ENCODE assay signal across 8 mouse cellular contexts in genomic region chr11:102309821-102310617, GRCm38 (mm10). TPM values are rescaled to one million over a fixed set of nuclear protein-coding genes. Genes with fewer than 3 reads are reported as not detected.
DNase-seq lines count a peak whose midpoint lies in the region; ATAC-seq and TF ChIP-seq lines count a peak whose summit lies in the region.

No protein-coding gene starts in this region.

- WGBS in lung, embryonic 14.5 days, result 83% methylated on average over 22 of the region's 22 CpGs
- 79% methylated on average over 22 of the region's 22 CpGs for WGBS in lung, adult 2 months
- WGBS in intestine, postnatal 0 days, result 74% methylated on average over 22 of the region's 22 CpGs

- peak overlapping the region; percentile 72; the same call in 1 of the 2 replicates for H3K27ac ChIP-seq in lung, embryonic 14.5 days (ENCODE audit: low read depth)
- H3K27ac ChIP-seq in intestine, postnatal 0 days (ENCODE audit: low read depth, low read length), result peak overlapping the region; percentile 62; the same call in 1 of the 2 replicates

- no peak for ATAC-seq in lung, embryonic 14.5 days (ENCODE audit: insufficient read depth)
- no peak for ATAC-seq in intestine, postnatal 0 days

- no peaks in the 10 kb centered on the region for H3K27me3 ChIP-seq in lung, embryonic 14.5 days (ENCODE audit: insufficient read depth, low read length)
- no peaks in the 10 kb centered on the region for H3K27me3 ChIP-seq in intestine, postnatal 0 days (replicated peaks; ENCODE audit: control insufficient read depth, insufficient read depth, low read length)
- H3K27me3 ChIP-seq in splenic B cell, adult 2 months (ENCODE audit: control insufficient read depth, insufficient read depth, low read length, poor library complexity, severe bottlenecking), result no peaks in the 10 kb centered on the region

- H3K36me3 ChIP-seq in lung, embryonic 14.5 days (ENCODE audit: insufficient read depth), result peaks cover 86% of the 10 kb centered on the region
- H3K36me3 ChIP-seq in intestine, postnatal 0 days (ENCODE audit: control insufficient read depth, insufficient read depth), result peaks cover 62% of the 10 kb centered on the region
- H3K36me3 ChIP-seq in splenic B cell, adult 2 months (ENCODE audit: control insufficient read depth, insufficient read depth, low read length, poor library complexity, severe bottlenecking), result peaks cover 25% of the 10 kb centered on the region

- peak overlapping the region; percentile 27 for H3K9ac ChIP-seq in lung, embryonic 14.5 days
- 0 out of 2 replicates have a peak overlapping the region, but pooled peaks have one; percentile 34 for H3K9ac ChIP-seq in intestine, postnatal 0 days (ENCODE audit: low read depth, low read length)

- no peak for TF ChIP-seq POLR2A in lung, adult 2 months (IDR thresholded peaks at IDR 0.05; ENCODE audit: borderline replicate concordance, extremely low read depth, low read depth, low read length)

- peak overlapping the region; percentile 62 for H3K4me2 ChIP-seq in lung, embryonic 14.5 days
- H3K4me2 ChIP-seq in intestine, postnatal 0 days (replicated peaks; ENCODE audit: low read depth), result peak overlapping the region; percentile 75

- peak overlapping the region; percentile 37 for H3K4me3 ChIP-seq in lung, embryonic 14.5 days (ENCODE audit: low read depth, low read length)
- no peak overlapping the region for H3K4me3 ChIP-seq in lung, adult 2 months (replicated peaks; ENCODE audit: extremely low read depth, low read depth, low read length)
- peak overlapping the region; percentile 39 for H3K4me3 ChIP-seq in intestine, postnatal 0 days (ENCODE audit: low read depth, low read length)

- 0 out of 2 replicates have a peak, but pooled peaks cover 5% of the 10 kb centered on the region for H3K4me1 ChIP-seq in lung, embryonic 14.5 days (ENCODE audit: insufficient read depth)
- H3K4me1 ChIP-seq in lung, adult 2 months (ENCODE audit: control insufficient read depth, insufficient read depth, low read length), result peaks cover 17% of the 10 kb centered on the region
- no peaks in the 10 kb centered on the region; the same call in 1 of the 2 replicates for H3K4me1 ChIP-seq in intestine, postnatal 0 days (replicated peaks; ENCODE audit: control insufficient read depth, insufficient read depth, low read length)

- TF ChIP-seq CTCF in lung, embryonic 14.5 days (IDR thresholded peaks at IDR 0.05; ENCODE audit: low read depth), result no peak; the same call in 1 of the 2 replicates
- no peak for TF ChIP-seq CTCF in lung, adult 2 months (IDR thresholded peaks at IDR 0.05; ENCODE audit: insufficient read depth, low read length)
- TF ChIP-seq CTCF in intestine, postnatal 0 days (IDR thresholded peaks at IDR 0.05; ENCODE audit: low read depth), result peak; percentile 31; the same call in 1 of the 2 replicates

- no peaks in the 10 kb centered on the region for H3K9me3 ChIP-seq in lung, embryonic 14.5 days (ENCODE audit: low read depth, low read length)
- H3K9me3 ChIP-seq in intestine, postnatal 0 days (ENCODE audit: control insufficient read depth), result no peaks in the 10 kb centered on the region

- DNase-seq in adrenal gland, adult (ENCODE audit: inconsistent age in 2 of 2, low spot score in 1 of 2), result peak; percentile 69 to 82
- no peak for DNase-seq in adrenal gland, adult 18-20 months (ENCODE audit: low spot score in 2 of 2)
- DNase-seq in lung, embryonic 14.5 days, result no peak
- DNase-seq in lung, adult 2 months, result no peak
- DNase-seq in splenic B cell, adult 2 months (ENCODE audit: low read depth, low spot score), result peak; percentile 29
- DNase-seq in frontal cortex, postnatal 10 days (ENCODE audit: low spot score in 2 of 2), result no peak
- no peak for DNase-seq in embryo, embryonic 11 days

RNA-seq across cellular contexts. Expression of gene Ubtf, which starts 9.5 kb away (rescaled TPM):
- total RNA-seq in adrenal gland, adult 18-20 months (2021), result 100 to 1,000 TPM in 1 of 2 experiments, 10 to 100 TPM in 1; 93.7 to 117 TPM
- polyA plus RNA-seq in lung, embryonic 14.5 days (2014; fragmentation: Nextera tagmentation; extraction: Ambion mirVana), result 86.0 and 93.8 TPM in 2 replicates
- 23.9 and 27.7 TPM in 2 replicates for polyA plus RNA-seq in lung, adult 2 months (2012; rRNA removed)
- 39.6 and 41.9 TPM in 2 replicates for polyA plus RNA-seq in intestine, postnatal 0 days (2015; fragmentation: Nextera tagmentation; extraction: Ambion mirVana)

RNA-seq across cellular contexts. Expression of gene Atxn7l3, which starts 13.6 kb away (rescaled TPM):
- total RNA-seq in adrenal gland, adult 18-20 months (2021), result 10 to 100 TPM; 44.3 to 53.4 TPM
- polyA plus RNA-seq in lung, embryonic 14.5 days (2014; fragmentation: Nextera tagmentation; extraction: Ambion mirVana), result 17.4 TPM in 2 replicates
- 33.1 and 38.8 TPM in 2 replicates for polyA plus RNA-seq in lung, adult 2 months (2012; rRNA removed)
- 8.6 and 10.5 TPM in 2 replicates for polyA plus RNA-seq in intestine, postnatal 0 days (2015; fragmentation: Nextera tagmentation; extraction: Ambion mirVana)

RNA-seq across cellular contexts. Expression of gene Tmub2, which starts 25.3 kb away (rescaled TPM):
- 10 to 100 TPM; 43.3 to 55.3 TPM for total RNA-seq in adrenal gland, adult 18-20 months (2021)
- polyA plus RNA-seq in lung, embryonic 14.5 days (2014; fragmentation: Nextera tagmentation; extraction: Ambion mirVana), result 48.8 and 49.9 TPM in 2 replicates
- 46.3 and 53.4 TPM in 2 replicates for polyA plus RNA-seq in lung, adult 2 months (2012; rRNA removed)
- 43.3 and 44.2 TPM in 2 replicates for polyA plus RNA-seq in intestine, postnatal 0 days (2015; fragmentation: Nextera tagmentation; extraction: Ambion mirVana)

RNA-seq across cellular contexts. Expression of gene Asb16, which starts 41.5 kb away (rescaled TPM):
- total RNA-seq in adrenal gland, adult 18-20 months (2021), result under 1 TPM; 0.30 to 0.61 TPM
- 0.08 TPM in 1 of 2 replicates, not detected in the other for polyA plus RNA-seq in lung, embryonic 14.5 days (2014; fragmentation: Nextera tagmentation; extraction: Ambion mirVana)
- 0.15 and 1.8 TPM in 2 replicates for polyA plus RNA-seq in lung, adult 2 months (2012; rRNA removed)
- polyA plus RNA-seq in intestine, postnatal 0 days (2015; fragmentation: Nextera tagmentation; extraction: Ambion mirVana), result 0.05 and 0.09 TPM in 2 replicates

RNA-seq across cellular contexts. Expression of gene Slc4a1, which starts 56.0 kb away (rescaled TPM):
- under 1 TPM; 0.23 to 0.80 TPM for total RNA-seq in adrenal gland, adult 18-20 months (2021)
- polyA plus RNA-seq in lung, embryonic 14.5 days (2014; fragmentation: Nextera tagmentation; extraction: Ambion mirVana), result 6.0 and 6.9 TPM in 2 replicates
- polyA plus RNA-seq in lung, adult 2 months (2012; rRNA removed), result 1.1 and 1.2 TPM in 2 replicates
- polyA plus RNA-seq in intestine, postnatal 0 days (2015; fragmentation: Nextera tagmentation; extraction: Ambion mirVana), result 0.29 and 0.34 TPM in 2 replicates

Comparison
In these comparisons a context has a peak if more than half of its experiments do, and no peak if none do; other contexts are left out.
1. DNase-seq: peak in adrenal gland, adult (2 of 2) and splenic B cell, adult 2 months (single experiment); none in adrenal gland, adult 18-20 months (0 of 2), lung, embryonic 14.5 days (single experiment), lung, adult 2 months (single experiment), frontal cortex, postnatal 10 days (0 of 2) and embryo, embryonic 11 days (single experiment).